Comparison of ENCODE assay signal across 9 mouse cellular contexts in the genomic region with DNA sequence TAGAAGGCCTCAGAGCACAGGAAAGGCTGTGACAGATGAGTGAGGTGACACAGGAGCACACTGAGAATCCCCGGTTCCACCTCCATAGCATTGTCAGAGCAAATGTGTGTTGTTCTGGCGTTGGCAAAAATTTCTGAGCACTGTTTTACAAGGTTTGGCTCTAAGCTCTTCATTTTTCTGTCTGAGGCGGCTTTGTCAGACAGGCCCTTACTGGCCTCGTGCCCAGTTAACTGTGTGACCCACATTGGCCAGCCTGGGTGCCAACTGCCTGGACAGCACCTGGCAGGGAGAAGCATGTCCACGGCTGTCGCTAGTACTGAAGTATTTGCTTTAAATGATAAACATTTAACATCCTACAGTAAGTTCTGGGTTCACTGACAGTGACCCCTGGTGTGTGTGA. TPM values are rescaled to one million over a fixed set of nuclear protein-coding genes. Genes with fewer than 3 reads are reported as not detected.
DNase-seq lines count a peak whose midpoint lies in the region; ATAC-seq and TF ChIP-seq lines count a peak whose summit lies in the region.
"Had no signal": no experiment of that assay in that cellular context is flagged by ENCODE, and none has a peak within 500 bp of the region (broad histone marks: within the 10 kb centered on the region; RNA-seq: fewer than 3 reads in every experiment).

No protein-coding gene starts in this region.

- no peak for TF ChIP-seq CTCF in intestine, postnatal 0 days (IDR thresholded peaks at IDR 0.05; ENCODE audit: low read depth)

- H3K36me3 ChIP-seq in intestine, postnatal 0 days (ENCODE audit: control insufficient read depth, insufficient read depth): no peaks in the 10 kb centered on the region
- no peaks in the 10 kb centered on the region for H3K36me3 ChIP-seq in liver, embryonic 11.5 days (ENCODE audit: control insufficient read depth, insufficient read depth, low read length)

- H3K9me3 ChIP-seq in intestine, postnatal 0 days (ENCODE audit: control insufficient read depth): no peaks in the 10 kb centered on the region
- H3K9me3 ChIP-seq in liver, embryonic 11.5 days (ENCODE audit: control insufficient read depth, low read length): no peaks in the 10 kb centered on the region

- ATAC-seq in intestine, postnatal 0 days: no peak
- no peak for ATAC-seq in liver, embryonic 11.5 days (replicated peaks; ENCODE audit: low FRiP score)

- no peak overlapping the region for H3K4me3 ChIP-seq in intestine, postnatal 0 days (ENCODE audit: low read depth, low read length)
- H3K4me3 ChIP-seq in liver, embryonic 11.5 days (ENCODE audit: low read depth, low read length): no peak overlapping the region

- WGBS in intestine, postnatal 0 days: 59% methylated on average over 6 of the region's 6 CpGs
- WGBS in liver, embryonic 11.5 days: 79% methylated on average over 6 of the region's 6 CpGs

- intact Hi-C loops in left cerebral cortex, postnatal 4 days (cut with DNase I): no loop called here
- intact Hi-C loops in left cerebral cortex, postnatal 25 days (cut with DNase I): no loop called here

- H3K9ac ChIP-seq in intestine, postnatal 0 days (ENCODE audit: low read depth, low read length): no peak overlapping the region
- no peak overlapping the region for H3K9ac ChIP-seq in liver, embryonic 11.5 days (ENCODE audit: low read depth, low read length)
- H3K9ac ChIP-seq: lung, embryonic 14.5 days had no signal

- no peaks in the 10 kb centered on the region for H3K27me3 ChIP-seq in intestine, postnatal 0 days (replicated peaks; ENCODE audit: control insufficient read depth, insufficient read depth, low read length)
- H3K27me3 ChIP-seq in liver, embryonic 11.5 days (replicated peaks; ENCODE audit: control insufficient read depth, insufficient read depth, low read length): no peaks in the 10 kb centered on the region

- H3K27ac ChIP-seq in intestine, postnatal 0 days (ENCODE audit: low read depth, low read length): no peak overlapping the region
- no peak overlapping the region for H3K27ac ChIP-seq in liver, embryonic 11.5 days (ENCODE audit: low read depth, low read length)

- no peak overlapping the region for H3K4me2 ChIP-seq in intestine, postnatal 0 days (replicated peaks; ENCODE audit: low read depth)
- H3K4me2 ChIP-seq in liver, embryonic 11.5 days: no peak overlapping the region
- H3K4me2 ChIP-seq: lung, embryonic 14.5 days had no signal

- H3K4me1 ChIP-seq in intestine, postnatal 0 days (replicated peaks; ENCODE audit: control insufficient read depth, insufficient read depth, low read length): peaks cover 19% of the 10 kb centered on the region; the same call in 1 of the 2 replicates
- H3K4me1 ChIP-seq in liver, embryonic 11.5 days (replicated peaks; ENCODE audit: control insufficient read depth, insufficient read depth, low read length): no peaks in the 10 kb centered on the region

- DNase-seq in left cerebral cortex, postnatal 4 days: peak; percentile 90
- no peak for DNase-seq in left cerebral cortex, postnatal 25 days (ENCODE audit: low spot score in 2 of 2)
- peak; percentile 87 for DNase-seq in adrenal gland, adult 2 months
- DNase-seq in cerebellum, postnatal 14 days: peak; percentile 96 to 97
- peak; percentile 87 to 90 for DNase-seq in kidney, postnatal 25 days
- DNase-seq in frontal cortex, postnatal 10 days (ENCODE audit: low spot score in 2 of 2): no peak
- no peak for DNase-seq in liver, embryonic 11.5 days (ENCODE audit: low spot score)
- DNase-seq: lung, embryonic 14.5 days had no signal

RNA-seq across cellular contexts. Expression of a gene that starts 35.4 kb away (rescaled TPM):
- total RNA-seq in left cerebral cortex, postnatal 4 days (2021): 10 to 100 TPM; 35.3 to 39.0 TPM
- total RNA-seq in left cerebral cortex, postnatal 25 days (2021): 10 to 100 TPM; 38.1 to 48.8 TPM
- 10 to 100 TPM; 10.3 to 58.8 TPM for total RNA-seq in adrenal gland, adult 2 months (2021)
- 3.4 and 5.4 TPM in 2 replicates for polyA plus RNA-seq in adrenal gland, adult 2 months (2012; rRNA removed)
- polyA plus RNA-seq in intestine, postnatal 0 days (2015; fragmentation: Nextera tagmentation; extraction: Ambion mirVana): 5.3 and 5.4 TPM in 2 replicates
- polyA plus RNA-seq in liver, embryonic 11.5 days (2014; fragmentation: Nextera tagmentation; extraction: Ambion mirVana): 8.4 and 9.5 TPM in 2 replicates

Comparison
In these comparisons a context has a peak if more than half of its experiments do, and no peak if none do; other contexts are left out.
1. DNase-seq: peak in left cerebral cortex, postnatal 4 days (single experiment), adrenal gland, adult 2 months (single experiment), cerebellum, postnatal 14 days (2 of 2) and kidney, postnatal 25 days (2 of 2); none in left cerebral cortex, postnatal 25 days (0 of 2), frontal cortex, postnatal 10 days (0 of 2) and liver, embryonic 11.5 days (single experiment).